Mouse (Mus musculus) intestine, embryonic 15.5 days (tissue): ENCODE measurements around the gene Rasgef1b. TPM values are rescaled to one million over a fixed set of nuclear protein-coding genes. Genes with fewer than 3 reads are reported as not detected.

ENCODE experiments used
- polyA plus RNA-seq: library from polyadenylated mRNA; unstranded; fragments of >200 nt; fragmentation: Nextera tagmentation; extraction: Ambion mirVana; gene quantifications from 2 replicates; pipeline ENCODE4 v1.2.1, GENCODE M21; 2015

Rasgef1b gene
- polyA plus RNA-seq, 1 experiment from 2014 or later, result 8.9 TPM

Other genes starting within 250 kb of the Rasgef1b start
- 0.24 and 0.38 TPM in 2 replicates for gene Vamp9, start 177.2 kb upstream of the Rasgef1b start, polyA plus RNA-seq
- 161 and 174 TPM in 2 replicates for gene Hnrnpd, start 249.9 kb upstream of the Rasgef1b start, polyA plus RNA-seq
- 0.93 and 1.1 TPM in 2 replicates for gene 4930524J08Rik, start 250.0 kb upstream of the Rasgef1b start, polyA plus RNA-seq